Comparison of ENCODE assay signal across 17 mouse cellular contexts in the genomic region with DNA sequence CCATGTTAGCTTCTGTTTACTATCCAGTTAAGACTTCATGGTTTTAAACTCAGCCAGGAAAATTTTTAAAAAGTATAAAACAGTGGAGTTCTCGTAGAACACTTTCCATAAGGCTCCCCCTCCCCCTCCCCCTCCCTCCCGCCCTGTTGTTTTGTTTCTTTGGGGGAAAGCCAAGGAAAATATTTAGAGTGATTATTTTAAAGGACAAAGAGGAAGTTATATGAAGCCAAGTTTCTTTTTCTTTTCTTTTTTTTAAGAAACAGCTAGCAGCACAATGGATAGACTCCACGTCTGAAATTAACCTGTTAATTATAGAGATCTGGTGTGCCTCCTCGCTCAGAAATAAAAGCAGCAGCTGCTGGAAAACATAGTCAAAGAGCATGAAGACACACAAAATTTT. TPM values are rescaled to one million over a fixed set of nuclear protein-coding genes. Genes with fewer than 3 reads are reported as not detected.
DNase-seq lines count a peak whose midpoint lies in the region; ATAC-seq and TF ChIP-seq lines count a peak whose summit lies in the region.
"Had no signal": no experiment of that assay in that cellular context is flagged by ENCODE, and none has a peak within 500 bp of the region (broad histone marks: within the 10 kb centered on the region; RNA-seq: fewer than 3 reads in every experiment).

No protein-coding gene starts in this region.

- H3K4me2 ChIP-seq in hindbrain, postnatal 0 days (ENCODE audit: low read depth, low read length) = 0 out of 2 replicates have a peak overlapping the region, but pooled peaks have one; percentile 19
- no peak overlapping the region for H3K4me2 ChIP-seq in hindbrain, embryonic 11.5 days (replicated peaks; ENCODE audit: low read depth, low read length)
- no peak overlapping the region for H3K4me2 ChIP-seq in lung, embryonic 14.5 days
- 0 out of 2 replicates have a peak overlapping the region, but pooled peaks have one; percentile 8 for H3K4me2 ChIP-seq in stomach, postnatal 0 days (replicated peaks; ENCODE audit: low read depth)
- H3K4me2 ChIP-seq: midbrain, embryonic 12.5 days had no signal

- H3K27ac ChIP-seq in heart, adult 2 months = peak overlapping the region; percentile 55
- no peak overlapping the region for H3K27ac ChIP-seq in hindbrain, postnatal 0 days
- no peak overlapping the region for H3K27ac ChIP-seq in hindbrain, embryonic 11.5 days (ENCODE audit: low read depth, low read length)
- peak overlapping the region; percentile 71; the same call in 1 of the 2 replicates for H3K27ac ChIP-seq in lung, embryonic 14.5 days (ENCODE audit: low read depth)
- peak overlapping the region; percentile 58; the same call in 1 of the 2 replicates for H3K27ac ChIP-seq in stomach, postnatal 0 days (replicated peaks)
- H3K27ac ChIP-seq: midbrain, embryonic 12.5 days had no signal

- no peaks in the 10 kb centered on the region for H3K36me3 ChIP-seq in heart, adult 2 months (ENCODE audit: control insufficient read depth, insufficient read depth, low read length)
- no peaks in the 10 kb centered on the region for H3K36me3 ChIP-seq in hindbrain, postnatal 0 days (ENCODE audit: insufficient read depth, low read length)
- H3K36me3 ChIP-seq in hindbrain, embryonic 11.5 days (ENCODE audit: control insufficient read depth, insufficient read depth, low read length) = no peaks in the 10 kb centered on the region
- H3K36me3 ChIP-seq in lung, embryonic 14.5 days (ENCODE audit: insufficient read depth) = no peaks in the 10 kb centered on the region
- no peaks in the 10 kb centered on the region for H3K36me3 ChIP-seq in stomach, postnatal 0 days (ENCODE audit: control insufficient read depth, insufficient read depth, low read length)
- H3K36me3 ChIP-seq: midbrain, embryonic 12.5 days had no signal

- H3K9ac ChIP-seq in heart, adult 2 months (ENCODE audit: low read depth, low read length) = no peak overlapping the region
- H3K9ac ChIP-seq in hindbrain, postnatal 0 days (replicated peaks; ENCODE audit: low read length) = no peak overlapping the region
- no peak overlapping the region for H3K9ac ChIP-seq in hindbrain, embryonic 11.5 days (ENCODE audit: low read depth, low read length)
- no peak overlapping the region for H3K9ac ChIP-seq in lung, embryonic 14.5 days
- H3K9ac ChIP-seq in stomach, postnatal 0 days (ENCODE audit: low read length) = no peak overlapping the region
- H3K9ac ChIP-seq: midbrain, embryonic 12.5 days had no signal

- no peaks in the 10 kb centered on the region for H3K9me3 ChIP-seq in hindbrain, postnatal 0 days (ENCODE audit: low read length)
- H3K9me3 ChIP-seq in hindbrain, embryonic 11.5 days (ENCODE audit: control insufficient read depth, low read length) = no peaks in the 10 kb centered on the region
- H3K9me3 ChIP-seq in lung, embryonic 14.5 days (ENCODE audit: low read depth, low read length) = no peaks in the 10 kb centered on the region
- no peaks in the 10 kb centered on the region for H3K9me3 ChIP-seq in stomach, postnatal 0 days (ENCODE audit: control insufficient read depth, low read length)
- H3K9me3 ChIP-seq: midbrain, embryonic 12.5 days had no signal

- no peaks in the 10 kb centered on the region for H3K79me2 ChIP-seq in heart, adult 2 months (replicated peaks; ENCODE audit: control insufficient read depth, insufficient read depth, low read length)

- no peaks in the 10 kb centered on the region for H3K27me3 ChIP-seq in heart, adult 2 months (ENCODE audit: control insufficient read depth, insufficient read depth, low read length)
- no peaks in the 10 kb centered on the region for H3K27me3 ChIP-seq in hindbrain, postnatal 0 days (ENCODE audit: insufficient read depth, low read length)
- H3K27me3 ChIP-seq in hindbrain, embryonic 11.5 days (ENCODE audit: control insufficient read depth, insufficient read depth, low read length) = no peaks in the 10 kb centered on the region
- no peaks in the 10 kb centered on the region for H3K27me3 ChIP-seq in lung, embryonic 14.5 days (ENCODE audit: insufficient read depth, low read length)
- no peaks in the 10 kb centered on the region for H3K27me3 ChIP-seq in stomach, postnatal 0 days (ENCODE audit: control insufficient read depth, insufficient read depth, low read length)
- H3K27me3 ChIP-seq: midbrain, embryonic 12.5 days had no signal

- H3K4me3 ChIP-seq in heart, adult 2 months = no peak overlapping the region
- H3K4me3 ChIP-seq in hindbrain, postnatal 0 days (ENCODE audit: low read length) = no peak overlapping the region
- H3K4me3 ChIP-seq in hindbrain, embryonic 11.5 days (ENCODE audit: low read depth, low read length) = no peak overlapping the region
- no peak overlapping the region for H3K4me3 ChIP-seq in lung, embryonic 14.5 days (ENCODE audit: low read depth, low read length)
- no peak overlapping the region for H3K4me3 ChIP-seq in stomach, postnatal 0 days (ENCODE audit: low read depth, low read length)
- H3K4me3 ChIP-seq: midbrain, embryonic 12.5 days had no signal

- TF ChIP-seq EP300 in heart, adult 2 months (IDR thresholded peaks at IDR 0.05; ENCODE audit: insufficient read depth, low read depth, low read length) = no peak
- TF ChIP-seq EP300 in stomach, postnatal 0 days (optimal IDR thresholded peaks at IDR 0.05) = no peak

- no peak for DNase-seq in heart, adult 2 months
- no peak for DNase-seq in heart, postnatal 10 days
- DNase-seq in hindbrain, postnatal 0 days (ENCODE audit: low spot score) = no peak
- no peak for DNase-seq in hindbrain, embryonic 11.5 days (ENCODE audit: low spot score)
- peak; percentile 71 for DNase-seq in lung, embryonic 14.5 days
- no peak for DNase-seq in lung, postnatal 25 days (ENCODE audit: low spot score)
- DNase-seq in stomach, postnatal 0 days (ENCODE audit: low spot score) = no peak
- DNase-seq: cerebellum, postnatal 36 days; gastrocnemius, postnatal 14 days; kidney, postnatal 10 days; lung, postnatal 36 days; retina, postnatal 1 day; thymus, postnatal 36 days had no signal

- TF ChIP-seq POLR2A in heart, adult 2 months (IDR thresholded peaks at IDR 0.05; ENCODE audit: insufficient read depth, low read depth, low read length) = no peak

- 26% methylated on average over 4 of the region's 4 CpGs for WGBS in heart, adult 2 months
- WGBS in hindbrain, postnatal 0 days = 35% methylated on average over 4 of the region's 4 CpGs
- WGBS in hindbrain, embryonic 11.5 days = 64% methylated on average over 4 of the region's 4 CpGs
- 21% methylated on average over 4 of the region's 4 CpGs for whole genome bisulfite sequencing in lung, embryonic 14.5 days
- 36% methylated on average over 4 of the region's 4 CpGs for WGBS in stomach, postnatal 0 days

- H3K4me1 ChIP-seq in heart, adult 2 months (ENCODE audit: control insufficient read depth, insufficient read depth, low read length) = peaks cover 5% of the 10 kb centered on the region
- H3K4me1 ChIP-seq in hindbrain, postnatal 0 days (ENCODE audit: insufficient read depth, low read length) = no peaks in the 10 kb centered on the region
- H3K4me1 ChIP-seq in hindbrain, embryonic 11.5 days (replicated peaks; ENCODE audit: control insufficient read depth, insufficient read depth, low read length) = no peaks in the 10 kb centered on the region
- H3K4me1 ChIP-seq in lung, embryonic 14.5 days (ENCODE audit: insufficient read depth) = 0 out of 2 replicates have a peak, but pooled peaks cover 3% of the 10 kb centered on the region
- H3K4me1 ChIP-seq in stomach, postnatal 0 days (replicated peaks; ENCODE audit: control insufficient read depth, insufficient read depth) = no peaks in the 10 kb centered on the region
- H3K4me1 ChIP-seq: midbrain, embryonic 12.5 days had no signal

- intact Hi-C loops in heart, adult 2 months (cut with DNase I) = no loop called here
- intact Hi-C loops in heart, postnatal 10 days (cut with DNase I) = no loop called here

- no peak for ATAC-seq in hindbrain, postnatal 0 days
- no peak for ATAC-seq in hindbrain, embryonic 11.5 days (ENCODE audit: low FRiP score)
- ATAC-seq in lung, embryonic 14.5 days (ENCODE audit: insufficient read depth) = 0 out of 2 replicates have a peak, but pooled peaks have one; percentile 21
- ATAC-seq in stomach, postnatal 0 days (ENCODE audit: low FRiP score, low TSS enrichment) = no peak
- ATAC-seq: Patski had no signal

- no peak for TF ChIP-seq CTCF in heart, adult 2 months (IDR thresholded peaks at IDR 0.05)
- no peak for TF ChIP-seq CTCF in hindbrain, postnatal 0 days (IDR thresholded peaks at IDR 0.05; ENCODE audit: low read depth)
- no peak for TF ChIP-seq CTCF in lung, embryonic 14.5 days (IDR thresholded peaks at IDR 0.05; ENCODE audit: low read depth)
- TF ChIP-seq CTCF in stomach, postnatal 0 days (IDR thresholded peaks at IDR 0.05; ENCODE audit: low read depth) = no peak

RNA-seq across cellular contexts. Expression of a gene that starts 9.0 kb away (rescaled TPM):
- total RNA-seq in heart, adult 2 months (2021) = 100 to 1,000 TPM; 227 to 235 TPM
- polyA plus RNA-seq in heart, adult 2 months (2012; rRNA removed) = 57.8 and 100 TPM in 2 replicates
- 100 to 1,000 TPM; 220 to 258 TPM for total RNA-seq in heart, postnatal 10 days (2021)
- total RNA-seq in hindbrain, postnatal 0 days (2014; rRNA removed) = 8.9 and 10.4 TPM in 2 replicates
- polyA plus RNA-seq in hindbrain, postnatal 0 days (2015; fragmentation: Nextera tagmentation; extraction: Ambion mirVana) = 2.0 and 2.1 TPM in 2 replicates
- polyA plus RNA-seq in hindbrain, embryonic 11.5 days (2014; fragmentation: Nextera tagmentation; extraction: Ambion mirVana) = 2.1 and 3.4 TPM in 2 replicates
- polyA plus RNA-seq in lung, embryonic 14.5 days (2014; fragmentation: Nextera tagmentation; extraction: Ambion mirVana) = 4.9 and 6.3 TPM in 2 replicates
- 4.6 and 5.8 TPM in 2 replicates for polyA plus RNA-seq in stomach, postnatal 0 days (2015; fragmentation: Nextera tagmentation; extraction: Ambion mirVana)
- total RNA-seq: hematopoietic stem cell, adult 5-6 weeks; neutrophil, adult 5-6 weeks had no signal
- polyA plus RNA-seq: Patski had no signal

RNA-seq across cellular contexts. Expression of a gene that starts 45.4 kb away (rescaled TPM):
- total RNA-seq in heart, adult 2 months (2021) = 10 to 100 TPM; 35.0 to 35.9 TPM
- polyA plus RNA-seq in heart, adult 2 months (2012; rRNA removed) = 11.7 and 18.5 TPM in 2 replicates
- total RNA-seq in heart, postnatal 10 days (2021) = 10 to 100 TPM; 36.5 to 41.0 TPM
- total RNA-seq in hindbrain, postnatal 0 days (2014; rRNA removed) = 59.1 and 70.7 TPM in 2 replicates
- polyA plus RNA-seq in hindbrain, postnatal 0 days (2015; fragmentation: Nextera tagmentation; extraction: Ambion mirVana) = 168 and 171 TPM in 2 replicates
- polyA plus RNA-seq in hindbrain, embryonic 11.5 days (2014; fragmentation: Nextera tagmentation; extraction: Ambion mirVana) = 137 and 139 TPM in 2 replicates
- polyA plus RNA-seq in lung, embryonic 14.5 days (2014; fragmentation: Nextera tagmentation; extraction: Ambion mirVana) = 71.1 and 71.8 TPM in 2 replicates
- polyA plus RNA-seq in stomach, postnatal 0 days (2015; fragmentation: Nextera tagmentation; extraction: Ambion mirVana) = 79.5 and 80.7 TPM in 2 replicates

Comparison
In these comparisons a context has a peak if more than half of its experiments do, and no peak if none do; other contexts are left out.
1. H3K4me2 ChIP-seq: peak in hindbrain, postnatal 0 days (single experiment) and stomach, postnatal 0 days (single experiment); none in hindbrain, embryonic 11.5 days (single experiment) and lung, embryonic 14.5 days (single experiment).
2. H3K27ac ChIP-seq: peak in heart, adult 2 months (single experiment), lung, embryonic 14.5 days (single experiment) and stomach, postnatal 0 days (single experiment); none in hindbrain, postnatal 0 days (single experiment) and hindbrain, embryonic 11.5 days (single experiment).